Mouse (Mus musculus) heart, adult 2 months (tissue): ENCODE data around the gene Foxo1. TPM values are rescaled to one million over a fixed set of nuclear protein-coding genes. Genes with fewer than 3 reads are reported as not detected.

Source experiments
- DNase-seq, 2 experiments: peaks; one replicate each; pipeline ENCODE4 v3.0.0; 2021
- H3K27ac ChIP-seq: fragments of 200-600 bp; 2 replicates; pipeline ENCODE4 v1.8.1; 2022
- H3K27me3 ChIP-seq: fragments of 200-500 bp; 2 replicates; pipeline ENCODE4 v1.6.1; 2012; ENCODE audit warnings: mild to moderate bottlenecking, low read length, inconsistent platforms, mixed read lengths; ENCODE audit not compliant: control insufficient read depth, insufficient read depth
- H3K36me3 ChIP-seq: fragments of 200-500 bp; 2 replicates; pipeline ENCODE4 v1.6.1; 2012; ENCODE audit warnings: low read length, inconsistent platforms; ENCODE audit not compliant: control insufficient read depth, insufficient read depth
- H3K4me1 ChIP-seq: fragments of 200-500 bp; 2 replicates; pipeline ENCODE4 v1.6.1; 2011; ENCODE audit warnings: low read length; ENCODE audit not compliant: control insufficient read depth, insufficient read depth
- H3K4me3 ChIP-seq: fragments of 200-600 bp; 2 replicates; pipeline ENCODE4 v1.8.1; 2022
- H3K79me2 ChIP-seq: fragments of 200-500 bp; replicated peaks from 2 replicates; pipeline ENCODE4 v1.6.1; 2012; ENCODE audit warnings: mild to moderate bottlenecking, inconsistent platforms, low read length, moderate library complexity, mixed read lengths; ENCODE audit not compliant: control insufficient read depth, insufficient read depth
- H3K9ac ChIP-seq: fragments of 200-500 bp; 2 replicates; pipeline ENCODE4 v1.6.1; 2012; ENCODE audit warnings: low read depth, mild to moderate bottlenecking, control low read depth, inconsistent platforms, low read length, mixed read lengths
- CTCF ChIP-seq: fragments of 200-600 bp; IDR thresholded peaks from 2 replicates; pipeline ENCODE4 v1.8.1; 2022; ENCODE audit warnings: antibody characterized with exemption, mild to moderate bottlenecking, moderate library complexity
- EP300 ChIP-seq: fragments of 200-500 bp; IDR thresholded peaks from 2 replicates; pipeline ENCODE4 v1.6.1; 2011; ENCODE audit warnings: low read depth, low read length, control low read depth; ENCODE audit not compliant: insufficient read depth
- POLR2A ChIP-seq: fragments of 200-500 bp; IDR thresholded peaks from 2 replicates; pipeline ENCODE4 v1.6.1; 2011; ENCODE audit warnings: mild to moderate bottlenecking, low read depth, low read length, control low read depth; ENCODE audit not compliant: insufficient read depth
- WGBS: fragments of 180-500 bp; shearing (Covaris S2); methylation state at CpG from one replicate; pipeline ENCODE4 v1.1.7; 2018; 5-methylcytosine and 5-hydroxymethylcytosine counted together
- intact Hi-C: fragments of 180-260 bp; cut with DNase I; formaldehyde crosslinking; loops from one replicate; pipeline ENCODE4 v1.15.1; 2025
- polyA plus RNA-seq: library from polyadenylated mRNA; depleted of rRNA; stranded (reverse); fragments of >200 nt; gene quantifications from 2 replicates; pipeline ENCODE4 v1.2.3, GENCODE M21; 2012
- total RNA-seq, 2 experiments: library from RNA; stranded (reverse); gene quantifications; 2 replicates each; pipeline ENCODE4 v1.2.3; 2021

The Foxo1 gene
- total and polyA plus RNA-seq, 3 experiments = 7.7 to 12.9 (median 12.2) TPM

GRCm38 (mm10) chr3:52347980-52348622 is 80.0 kb downstream of the Foxo1 start:
- intact Hi-C loops = loop anchor here (5.0 kb wide), 1 partner anchor 44 kb away; no protein-coding TSS in a partner anchor
- DNase-seq = no peak
- Histone ChIP-seq H3K9ac (no peak overlapping the region), H3K36me3 (peaks cover 21% of the 10 kb centered on the region), H3K4me1 (peaks cover 13% of the 10 kb centered on the region), H3K27me3 (no peaks in the 10 kb centered on the region), H3K27ac (no peak overlapping the region), H3K4me3 (no peak overlapping the region), H3K79me2 (peaks cover 2% of the 10 kb centered on the region; the same call in 1 of the 2 replicates)
- WGBS = 66% methylated on average over 10 of the region's 10 CpGs
- TF ChIP-seq POLR2A (no peak), CTCF (no peak), EP300 (no peak)

GRCm38 (mm10) chr3:52350636-52351035 is 82.5 kb downstream of the Foxo1 start:
- no peak for DNase-seq

GRCm38 (mm10) chr3:52351901-52352300 is 83.8 kb downstream of the Foxo1 start:
- Histone ChIP-seq H3K4me1 (peaks cover 7% of the 10 kb centered on the region), H3K27me3 (no peaks in the 10 kb centered on the region), H3K4me3 (no peak overlapping the region), H3K27ac (no peak overlapping the region), H3K79me2 (no peaks in the 10 kb centered on the region), H3K9ac (no peak overlapping the region), H3K36me3 (peaks cover 16% of the 10 kb centered on the region)
- DNase-seq = no peak
- intact Hi-C loops = no loop called here
- TF ChIP-seq CTCF = no peak
- no peak for TF ChIP-seq POLR2A
- TF ChIP-seq EP300 = no peak
- WGBS = 93% methylated on average over 9 of the region's 9 CpGs

More at GRCm38 (mm10) chr3:52350636-52351035, 82.5 kb downstream of the Foxo1 start:
- WGBS = 88% methylated on average over 8 of the region's 8 CpGs
- Histone ChIP-seq H3K4me1 (peaks cover 7% of the 10 kb centered on the region), H3K27ac (no peak overlapping the region), H3K9ac (no peak overlapping the region), H3K4me3 (no peak overlapping the region), H3K27me3 (no peaks in the 10 kb centered on the region), H3K36me3 (peaks cover 21% of the 10 kb centered on the region), H3K79me2 (no peaks in the 10 kb centered on the region)
- intact Hi-C loops = no loop called here
- TF ChIP-seq POLR2A (no peak), EP300 (no peak), CTCF (no peak)

GRCm38 (mm10) chr3:52354203-52354602 is 86.1 kb downstream of the Foxo1 start:
- TF ChIP-seq EP300 = no peak
- no peak for TF ChIP-seq CTCF
- no peak for TF ChIP-seq POLR2A
- no peak for DNase-seq

GRCm38 (mm10) chr3:52357265-52357953 is 89.3 kb downstream of the Foxo1 start:
- WGBS = 43% methylated on average over 15 of the region's 15 CpGs
- intact Hi-C loops = no loop called here
- Histone ChIP-seq H3K4me3 (no peak overlapping the region), H3K27ac (no peak overlapping the region), H3K9ac (no peak overlapping the region), H3K36me3 (no peaks in the 10 kb centered on the region), H3K4me1 (0 out of 2 replicates have a peak, but pooled peaks cover 3% of the 10 kb centered on the region), H3K27me3 (no peaks in the 10 kb centered on the region), H3K79me2 (no peaks in the 10 kb centered on the region)
- no peak for DNase-seq
- no peak for TF ChIP-seq EP300
- no peak for TF ChIP-seq CTCF
- TF ChIP-seq POLR2A = no peak

More at GRCm38 (mm10) chr3:52354203-52354602, 86.1 kb downstream of the Foxo1 start:
- Histone ChIP-seq H3K4me1 (0 out of 2 replicates have a peak, but pooled peaks cover 3% of the 10 kb centered on the region), H3K27ac (no peak overlapping the region), H3K4me3 (no peak overlapping the region), H3K9ac (no peak overlapping the region), H3K79me2 (no peaks in the 10 kb centered on the region), H3K36me3 (no peaks in the 10 kb centered on the region), H3K27me3 (no peaks in the 10 kb centered on the region)
- 76% methylated on average over 7 of the region's 7 CpGs for WGBS
- intact Hi-C loops = no loop called here

- no peaks in the 10 kb centered on the region for H3K36me3 ChIP-seq
- 73% methylated on average over 6 of the region's 6 CpGs for WGBS
Observed at GRCm38 (mm10) chr3:52364576-52364975, 96.4 kb downstream of the Foxo1 start.

More at GRCm38 (mm10) chr3:52364576-52364975, 96.4 kb downstream of the Foxo1 start:
- Histone ChIP-seq H3K79me2 (no peaks in the 10 kb centered on the region), H3K4me1 (no peaks in the 10 kb centered on the region), H3K9ac (no peak overlapping the region), H3K27me3 (no peaks in the 10 kb centered on the region), H3K27ac (no peak overlapping the region), H3K4me3 (no peak overlapping the region)
- no peak for TF ChIP-seq CTCF
- no peak for TF ChIP-seq POLR2A
- no peak for TF ChIP-seq EP300
- intact Hi-C loops = no loop called here
- no peak for DNase-seq
